Mouse (Mus musculus) pancreas, adult 10 weeks (tissue): ENCODE results near the gene Galnt18. TPM values are rescaled to one million over a fixed set of nuclear protein-coding genes. Genes with fewer than 3 reads are reported as not detected.

ENCODE experiments used
- polyA plus RNA-seq: library from polyadenylated mRNA; stranded (reverse); fragments of 350-450 nt; fragmentation: Illumina TruSeq; extraction: RNeasy Lipid Tissue Mini Kit (QIAGEN cat#74804); gene quantifications from one replicate; pipeline ENCODE4 v1.2.3, GENCODE M21; 2015; ENCODE audit warnings: low read depth, low replicate concordance; ENCODE audit not compliant: insufficient read depth

Gene Galnt18
- 4.5 TPM for polyA plus RNA-seq

DNA sequence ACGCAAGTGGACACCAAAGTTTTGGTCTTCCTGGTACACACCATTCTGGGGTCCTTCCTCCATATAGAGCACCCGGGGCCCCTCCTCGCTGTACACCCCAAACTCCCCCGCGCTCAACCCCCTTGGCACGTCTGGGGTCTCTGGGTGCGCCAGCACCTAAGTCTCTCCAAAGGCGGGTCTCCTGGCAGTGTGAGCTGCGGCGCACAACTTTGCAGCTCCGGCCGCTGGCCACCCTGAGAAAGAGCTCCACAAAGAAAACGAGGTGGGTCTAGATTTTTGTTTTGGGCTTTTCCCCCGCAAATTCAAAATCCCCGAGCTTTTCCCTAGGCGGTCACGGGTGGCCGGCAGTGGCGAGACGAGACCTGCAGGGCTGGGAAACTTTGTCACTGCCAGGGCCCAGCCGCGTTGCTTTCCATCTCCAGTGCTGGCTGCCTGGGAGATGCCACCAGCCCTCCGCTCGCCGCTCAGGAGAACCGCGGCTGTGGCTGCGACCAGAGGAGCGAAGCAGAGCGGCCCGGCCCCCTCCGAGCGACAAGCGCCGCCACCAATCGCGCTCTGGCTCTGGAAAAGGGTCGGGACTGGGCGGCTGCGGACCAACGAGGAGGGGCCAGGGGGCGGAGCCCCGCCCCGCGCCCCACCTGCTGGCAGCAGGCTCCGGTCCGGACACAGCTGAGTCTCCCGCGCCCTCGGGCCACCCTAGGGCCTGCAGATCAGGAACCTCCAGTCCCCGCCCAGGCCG lies at the start of gene Galnt18:
Galnt18 (minus strand) TSS at position 474 of the 739 bp plus-strand sequence.

Other genes with a start within 250 kb of the Galnt18 start
- 13.0 TPM for gene Usp47, start 243.5 kb upstream of the Galnt18 start, polyA plus RNA-seq